Mouse (Mus musculus) kidney, adult 8-10 months (tissue): Measurements from ENCODE around the gene Npas3.

ENCODE experiments used
- DNase-seq, 2 experiments: peaks; one replicate each; pipeline ENCODE4 v3.0.0; 2022

The Npas3 gene

GRCm38 (mm10) chr12:53421701-53422100, 173.2 kb downstream of the Npas3 start:
- DNase-seq: no peak

- no peak for DNase-seq
Observed at GRCm38 (mm10) chr12:53423631-53424030, 175.2 kb downstream of the Npas3 start.

GRCm38 (mm10) chr12:53426006-53426405, 177.5 kb downstream of the Npas3 start:
- DNase-seq: no peak

- DNase-seq: no peak
Observed at GRCm38 (mm10) chr12:53427153-53427552, 178.7 kb downstream of the Npas3 start.

- no peak for DNase-seq
Observed at GRCm38 (mm10) chr12:53442029-53442428, 193.6 kb downstream of the Npas3 start.

GRCm38 (mm10) chr12:53447469-53447868, 199.0 kb downstream of the Npas3 start:
- DNase-seq: no peak

- no peak for DNase-seq
Observed at GRCm38 (mm10) chr12:53448040-53448439, 199.6 kb downstream of the Npas3 start.

- no peak for DNase-seq
Observed at GRCm38 (mm10) chr12:53467549-53467948, 219.1 kb downstream of the Npas3 start.

- DNase-seq: no peak
Observed at GRCm38 (mm10) chr12:53474486-53474885, 226.0 kb downstream of the Npas3 start.

- DNase-seq: no peak
Observed at GRCm38 (mm10) chr12:53484924-53485323, 236.4 kb downstream of the Npas3 start.

- DNase-seq: no peak
Observed at GRCm38 (mm10) chr12:53496386-53496785, 247.9 kb downstream of the Npas3 start.

GRCm38 (mm10) chr12:53514885-53515284, 266.4 kb downstream of the Npas3 start:
- no peak for DNase-seq

GRCm38 (mm10) chr12:53519556-53519955, 271.1 kb downstream of the Npas3 start:
- DNase-seq: peak in 1 of 2 experiments; percentile 30

GRCm38 (mm10) chr12:53522631-53523030, 274.2 kb downstream of the Npas3 start:
- no peak for DNase-seq

GRCm38 (mm10) chr12:53527046-53527445, 278.6 kb downstream of the Npas3 start:
- DNase-seq: no peak

- DNase-seq: no peak
Observed at GRCm38 (mm10) chr12:53529345-53529744, 280.9 kb downstream of the Npas3 start.

GRCm38 (mm10) chr12:53536816-53537215, 288.3 kb downstream of the Npas3 start:
- no peak for DNase-seq

- no peak for DNase-seq
Observed at GRCm38 (mm10) chr12:53556359-53556758, 307.9 kb downstream of the Npas3 start.

- peak; percentile 0 to 2 for DNase-seq
Observed at GRCm38 (mm10) chr12:53558259-53558658, 309.8 kb downstream of the Npas3 start.

GRCm38 (mm10) chr12:53566712-53567387, 318.4 kb downstream of the Npas3 start:
- DNase-seq: no peak

GRCm38 (mm10) chr12:53581181-53581580, 332.7 kb downstream of the Npas3 start:
- no peak for DNase-seq

- no peak for DNase-seq
Observed at GRCm38 (mm10) chr12:53587249-53587648, 338.8 kb downstream of the Npas3 start.

GRCm38 (mm10) chr12:53587691-53588504, 339.4 kb downstream of the Npas3 start:
- peak in 1 of 2 experiments; percentile 0 for DNase-seq

GRCm38 (mm10) chr12:53589446-53589961, 341.0 kb downstream of the Npas3 start:
- no peak for DNase-seq
